Mouse (Mus musculus) c-Kit-positive CD71-positive TER-119-negative erythroid progenitor cells, embryonic 14.5 days (primary cell): ENCODE results near the gene Ralgps1.

Experiments used
- DNase-seq: peaks from one replicate; pipeline ENCODE4 v3.0.0-alpha.2; 2013; ENCODE audit warnings: low read depth

Ralgps1 gene

DNA sequence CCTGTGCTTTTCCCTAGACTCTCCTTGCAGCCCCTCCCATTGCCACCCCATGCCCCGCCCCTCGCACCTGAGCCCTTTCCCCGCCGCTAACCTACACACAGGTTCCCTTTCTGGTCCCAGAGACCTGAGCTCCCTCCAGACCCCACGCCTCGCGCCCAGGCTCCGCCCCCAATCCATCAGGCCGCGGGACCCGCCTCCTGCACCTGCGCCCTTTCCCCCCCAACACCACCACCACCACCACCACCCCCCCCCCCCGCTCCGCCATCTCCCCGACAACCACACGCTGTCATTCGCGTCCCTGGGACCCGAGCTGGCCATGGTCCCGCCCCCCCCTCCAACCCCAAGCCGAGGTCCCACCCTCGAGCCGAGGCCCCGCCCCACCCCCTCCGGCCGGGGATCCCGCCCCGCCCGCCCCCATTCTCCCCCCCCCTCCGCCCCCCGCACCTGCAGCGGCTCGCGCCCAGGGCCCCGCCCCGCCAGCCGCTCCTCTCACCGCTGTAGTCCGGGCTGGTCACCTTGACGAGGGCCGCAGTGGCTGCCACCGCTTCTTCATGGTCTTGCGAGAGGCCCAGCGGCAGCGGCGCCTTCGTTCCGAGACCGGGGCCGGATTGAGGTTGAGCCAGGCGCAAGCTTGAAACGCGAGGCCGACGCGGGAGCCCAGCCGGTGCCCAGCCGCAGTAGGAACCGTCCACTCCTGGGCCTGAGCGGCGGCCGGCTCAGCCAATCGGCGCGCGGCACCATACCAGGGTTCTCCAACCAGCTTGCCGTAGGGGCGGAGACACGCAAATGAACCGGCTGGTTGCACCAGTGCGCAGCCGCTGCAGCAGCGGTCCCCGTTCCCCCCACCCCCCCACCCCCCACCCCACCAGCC, at the start of gene Ralgps1:
TSS of gene Ralgps1 (minus strand) at position 710 of the 871 bp plus-strand sequence.
- DNase-seq = peak; percentile 87

DNA sequence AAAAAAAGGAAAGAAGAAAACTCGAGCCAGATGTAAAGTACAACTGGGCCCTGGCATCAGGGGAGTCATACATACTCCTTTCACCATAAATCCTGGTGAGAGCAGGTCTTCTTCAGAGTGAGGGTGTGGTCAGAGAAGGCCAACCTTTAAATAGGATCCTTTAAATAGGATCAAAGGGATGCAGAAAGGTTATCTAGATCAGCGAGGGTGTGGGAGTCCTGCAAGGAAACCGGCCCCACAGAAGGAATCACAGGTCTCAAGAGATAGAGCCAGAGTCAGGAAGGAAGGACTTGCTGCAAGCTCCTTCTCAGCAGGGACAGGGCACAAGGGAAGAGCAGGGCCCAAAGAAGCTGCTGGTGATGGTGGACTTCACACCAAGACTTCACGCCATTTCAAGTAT, 46.2 kb upstream of the Ralgps1 start:
- no peak for DNase-seq

DNA sequence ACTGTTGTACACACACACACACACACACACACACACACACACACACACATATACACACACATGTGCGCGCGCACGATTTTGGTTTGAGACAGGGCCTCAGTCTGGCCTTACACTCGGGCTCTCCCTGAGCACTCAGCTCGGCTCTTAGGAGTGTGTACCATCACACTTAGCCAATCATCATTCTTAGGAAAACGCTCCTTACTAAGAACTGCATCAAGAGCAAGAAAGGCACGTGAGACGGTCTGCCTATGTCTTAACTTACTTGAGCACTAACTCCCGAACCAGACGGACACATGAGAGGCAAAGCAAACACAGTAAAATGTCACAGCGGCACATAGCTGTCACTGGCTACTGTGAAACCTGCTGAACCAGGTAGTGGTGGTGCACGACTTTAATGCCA, 42.7 kb upstream of the Ralgps1 start:
- DNase-seq = no peak

DNA sequence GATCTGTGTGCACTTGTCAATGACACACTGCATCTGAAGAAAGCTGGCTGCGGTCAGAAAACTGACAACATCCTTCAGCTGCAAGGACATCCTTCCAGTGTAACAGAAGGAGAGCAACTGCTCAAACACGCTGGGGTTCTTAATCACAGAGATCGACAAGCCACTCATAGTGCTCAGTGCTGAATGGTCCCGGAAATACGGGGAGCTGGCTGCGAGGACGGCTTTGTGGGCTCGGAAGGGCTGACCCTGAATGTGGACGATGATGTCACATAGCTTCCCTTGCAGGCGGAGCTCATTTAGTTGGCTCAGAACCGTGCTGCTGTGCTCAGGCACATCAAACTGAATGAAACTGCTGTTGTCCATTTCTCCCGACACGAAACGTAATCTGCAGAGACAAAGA, 40.8 kb upstream of the Ralgps1 start:
- no peak for DNase-seq

DNA sequence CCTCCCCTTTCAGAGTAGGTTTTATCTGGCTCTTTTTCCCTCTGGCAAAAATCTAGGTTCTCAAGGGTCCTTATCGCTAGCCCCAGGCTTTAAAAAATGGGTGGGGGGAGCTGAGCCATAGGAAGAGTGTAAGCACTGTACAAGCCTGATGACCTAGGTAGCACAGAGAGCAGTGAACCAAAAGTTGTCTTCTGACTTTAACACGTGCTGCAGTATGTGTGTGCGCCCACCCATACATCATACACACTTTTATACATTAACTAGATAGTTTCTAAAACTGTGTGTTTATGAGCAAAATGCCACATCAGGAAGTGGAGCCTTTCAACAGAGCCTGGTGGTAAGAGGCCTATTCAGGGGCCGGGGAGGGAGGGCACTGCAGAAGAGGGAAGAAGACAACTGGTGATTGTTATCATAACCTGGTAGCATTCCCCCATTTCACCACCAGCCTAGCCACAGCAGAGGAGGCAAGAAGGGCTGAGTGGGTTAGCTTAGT, 32.3 kb upstream of the Ralgps1 start:
- DNase-seq = peak; percentile 46

DNA sequence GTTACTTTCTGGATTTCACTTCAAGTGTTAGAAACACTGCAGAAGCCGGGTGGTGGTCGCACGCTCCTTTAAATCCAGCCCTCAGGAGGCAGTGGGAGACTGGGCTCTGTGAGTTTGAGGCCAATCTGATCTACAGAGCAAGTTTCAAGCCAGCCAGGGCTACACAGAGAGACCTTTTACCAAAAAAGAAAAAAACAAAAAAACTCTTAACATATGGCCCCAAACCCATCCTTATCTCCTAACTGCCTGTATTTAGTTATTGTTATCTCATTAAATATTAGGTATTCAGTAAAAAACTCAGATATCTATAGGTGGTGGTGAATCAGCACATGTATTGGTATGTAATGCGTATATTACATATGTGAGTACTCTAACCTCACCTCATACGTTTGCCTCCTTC, 31.4 kb upstream of the Ralgps1 start:
- DNase-seq = peak; percentile 10

DNA sequence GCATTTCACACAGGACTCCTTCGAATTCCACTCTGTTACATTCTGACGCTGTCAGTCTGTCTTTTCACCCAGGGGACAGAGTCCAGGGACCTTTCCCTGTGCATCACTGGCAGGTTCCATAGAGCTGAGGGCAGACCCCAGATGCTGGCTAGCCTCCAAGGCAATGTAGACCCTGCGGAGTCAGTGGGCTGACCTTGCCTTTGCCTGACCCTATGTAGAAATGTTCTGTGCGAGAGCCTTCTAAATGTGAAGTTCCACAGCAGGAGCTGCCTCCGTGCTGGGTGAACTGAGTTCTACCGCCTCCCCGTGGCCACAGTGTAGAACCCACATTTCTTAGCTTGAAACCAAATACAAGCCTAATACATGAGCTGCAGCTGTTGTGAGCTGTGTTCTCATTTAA, 30.9 kb upstream of the Ralgps1 start:
- DNase-seq = peak; percentile 50

DNA sequence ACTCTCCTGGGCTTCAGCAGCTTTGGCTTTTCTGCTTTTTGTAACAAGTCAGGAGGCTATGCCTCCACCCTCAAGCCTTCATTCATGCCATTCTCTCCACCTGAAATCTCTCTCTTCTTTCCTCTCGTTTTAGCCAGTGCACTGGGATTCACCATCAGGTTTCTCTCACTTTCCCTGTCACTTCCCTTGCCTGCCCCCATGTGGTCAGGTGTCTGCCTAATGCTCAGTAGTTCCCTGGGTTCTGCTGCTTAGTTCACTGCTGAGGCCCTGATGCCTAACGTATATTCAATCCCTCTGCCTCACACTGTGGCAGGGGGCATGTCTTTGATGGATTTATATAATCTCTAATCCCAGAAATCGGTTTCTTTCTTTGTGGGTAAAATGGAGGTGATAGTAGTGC, 29.9 kb upstream of the Ralgps1 start:
- peak; percentile 15 for DNase-seq

DNA sequence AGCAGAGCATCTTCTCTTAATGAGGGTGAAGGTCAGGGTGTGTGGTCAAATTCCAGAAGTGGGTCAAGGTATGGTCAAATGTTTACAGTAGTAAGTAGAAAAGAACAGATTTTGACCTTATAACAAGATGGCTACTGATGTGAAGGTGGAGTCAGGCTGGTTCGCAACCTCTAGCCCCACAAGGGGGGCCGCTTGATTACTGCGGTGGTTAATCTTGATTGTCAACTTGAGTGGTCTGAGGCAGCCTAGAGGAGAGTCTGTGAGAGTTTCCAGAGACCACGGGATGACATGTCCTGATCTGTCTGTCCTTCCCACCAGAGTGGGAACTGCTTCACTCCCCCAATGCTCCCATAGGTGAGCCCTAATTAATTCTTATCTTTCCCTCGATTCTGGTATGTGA, 29.3 kb upstream of the Ralgps1 start:
- no peak for DNase-seq

DNA sequence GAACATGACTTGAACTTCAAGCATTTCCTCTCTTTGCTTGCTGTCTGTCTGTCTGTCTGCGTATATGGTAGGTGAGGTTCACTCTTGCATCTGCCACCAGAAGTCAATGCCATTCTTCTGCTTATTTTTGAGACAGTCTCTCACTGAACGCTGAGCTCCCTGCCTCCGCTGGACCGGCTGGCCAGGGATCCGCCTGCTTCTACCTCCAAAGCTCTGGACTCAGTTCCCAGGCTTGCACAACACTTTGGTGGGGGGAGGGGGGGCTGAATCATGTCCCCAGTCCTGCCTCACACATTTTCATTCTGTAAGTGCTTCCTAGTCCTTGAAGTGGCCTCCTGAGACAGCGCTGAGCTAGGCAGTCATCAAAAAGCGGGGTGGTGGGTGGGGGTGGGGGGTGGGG, 27.8 kb upstream of the Ralgps1 start:
- no peak for DNase-seq

DNA sequence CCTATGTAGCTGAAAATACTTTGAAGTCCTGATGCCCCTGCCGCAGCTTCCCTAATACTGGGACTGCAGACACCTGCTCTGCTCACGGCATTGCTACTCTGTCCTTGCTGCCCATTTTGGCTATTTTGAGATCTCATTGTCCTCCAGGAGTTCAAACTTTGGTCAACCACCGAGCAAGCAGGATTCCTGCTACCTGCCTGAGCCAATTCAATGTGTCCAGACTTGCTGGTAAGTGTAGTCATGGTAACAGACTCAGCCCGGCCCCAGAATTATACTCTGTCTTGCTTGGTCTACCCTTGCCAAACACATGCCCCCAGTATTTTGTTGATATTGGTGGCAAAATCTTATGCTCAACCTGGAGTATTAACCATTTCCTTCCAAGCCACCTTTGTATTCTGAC, 25.8 kb upstream of the Ralgps1 start:
- DNase-seq = no peak

DNA sequence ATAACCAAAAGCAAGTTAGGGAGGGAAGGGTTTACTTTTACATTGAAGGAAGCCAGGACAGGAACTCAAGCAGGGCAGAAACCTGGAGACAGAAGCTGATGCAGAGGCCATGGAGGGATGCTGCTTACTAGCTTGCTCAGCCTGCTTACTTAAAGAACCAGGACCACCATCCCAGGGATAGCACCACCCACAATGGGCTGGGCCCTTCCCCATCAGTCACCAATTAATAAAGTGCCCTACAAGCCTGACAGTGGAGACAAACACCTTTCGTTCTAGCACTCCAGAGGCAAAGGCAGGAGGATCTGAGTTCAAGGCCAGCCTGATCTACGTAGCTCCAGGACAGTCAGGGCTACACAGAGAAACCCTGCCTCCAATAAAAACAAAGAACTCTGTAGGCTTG, 23.8 kb upstream of the Ralgps1 start:
- DNase-seq = no peak

DNA sequence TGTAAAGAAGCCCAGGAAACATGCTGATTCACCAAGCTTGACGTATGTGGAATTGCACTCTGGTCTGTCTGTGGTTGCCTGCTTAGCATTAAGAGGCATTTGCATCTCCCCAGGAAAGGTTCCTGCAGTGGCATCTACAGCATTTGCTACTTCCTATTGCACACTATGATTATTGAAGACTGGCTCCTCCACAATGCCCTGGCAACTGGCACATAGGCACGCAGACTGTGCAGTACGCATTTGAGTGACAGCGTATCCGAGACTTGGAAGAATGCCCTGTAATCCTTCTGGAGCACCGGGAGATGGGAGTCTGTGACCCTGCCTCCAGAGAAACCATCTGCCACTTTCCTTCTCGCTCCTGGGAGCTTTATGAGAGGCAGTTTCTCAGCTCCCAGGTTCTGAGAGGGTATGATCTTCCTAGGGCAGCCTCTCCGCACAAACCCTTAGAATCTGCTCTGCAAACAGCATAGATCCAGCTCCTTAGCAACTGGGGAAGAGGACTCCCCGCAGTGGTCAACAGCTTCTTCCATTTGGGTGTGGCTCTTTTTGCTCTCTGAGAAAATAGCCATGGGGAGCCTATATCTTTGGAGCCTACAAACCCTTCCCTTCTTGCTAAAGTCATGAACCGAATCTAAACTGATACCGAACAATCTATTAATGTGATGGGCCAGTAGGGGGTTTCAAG, 22.8 kb upstream of the Ralgps1 start:
- DNase-seq = no peak

DNA sequence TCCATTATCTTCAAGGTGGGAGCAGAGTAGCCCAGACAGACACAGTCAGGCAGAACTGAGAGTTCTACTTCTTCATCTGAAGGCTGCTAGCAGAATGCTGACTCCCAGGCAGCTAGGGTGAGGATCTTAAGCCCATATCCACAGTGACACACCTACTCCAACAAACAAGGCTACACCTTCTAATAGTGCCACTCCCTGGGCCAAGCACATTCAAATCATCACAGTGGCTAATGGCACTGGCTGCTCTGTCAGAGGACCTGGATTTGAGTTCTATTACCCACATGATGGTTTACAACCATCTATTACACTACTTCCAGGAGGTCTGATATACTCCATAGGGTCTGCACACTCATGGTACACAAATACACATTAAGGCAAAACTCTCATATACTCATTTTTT, 21.7 kb upstream of the Ralgps1 start:
- DNase-seq = no peak

DNA sequence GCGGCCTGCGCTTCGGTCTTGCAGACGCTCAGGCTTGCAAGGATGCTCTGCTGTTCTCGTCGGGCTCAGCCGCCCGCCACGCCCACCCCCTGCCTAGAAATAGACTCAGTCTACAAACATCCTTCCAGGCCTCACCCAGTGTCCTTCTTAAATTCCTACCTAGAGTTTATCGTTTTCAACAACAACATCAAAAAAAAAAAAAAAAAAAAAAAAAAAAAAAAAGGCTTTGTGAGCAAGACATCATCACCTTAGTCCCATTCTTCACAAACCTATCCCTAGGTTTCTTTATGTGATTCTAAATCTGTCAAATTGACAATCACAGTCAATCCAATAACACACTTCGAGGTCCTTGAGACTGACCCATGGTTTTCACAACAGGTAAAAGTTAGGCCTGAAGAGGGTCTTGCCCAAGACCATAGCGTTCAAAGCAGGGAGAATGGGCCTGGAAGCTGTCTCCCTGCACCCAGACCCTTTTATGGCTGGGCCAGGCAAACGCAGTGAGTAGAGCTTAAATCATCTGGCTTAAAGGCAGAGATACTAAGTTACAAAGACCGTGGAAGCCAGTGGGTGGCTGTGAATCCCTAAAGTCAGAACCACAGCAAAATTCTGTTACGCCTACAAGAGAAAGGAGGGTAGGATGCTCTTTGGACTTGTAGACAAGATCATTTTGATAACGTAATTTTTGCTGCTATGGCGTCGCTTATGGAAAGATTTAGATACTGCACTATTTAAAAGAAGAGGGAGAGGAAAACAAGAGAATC, 542 bp upstream of the Ralgps1 start:
- DNase-seq = no peak

DNA sequence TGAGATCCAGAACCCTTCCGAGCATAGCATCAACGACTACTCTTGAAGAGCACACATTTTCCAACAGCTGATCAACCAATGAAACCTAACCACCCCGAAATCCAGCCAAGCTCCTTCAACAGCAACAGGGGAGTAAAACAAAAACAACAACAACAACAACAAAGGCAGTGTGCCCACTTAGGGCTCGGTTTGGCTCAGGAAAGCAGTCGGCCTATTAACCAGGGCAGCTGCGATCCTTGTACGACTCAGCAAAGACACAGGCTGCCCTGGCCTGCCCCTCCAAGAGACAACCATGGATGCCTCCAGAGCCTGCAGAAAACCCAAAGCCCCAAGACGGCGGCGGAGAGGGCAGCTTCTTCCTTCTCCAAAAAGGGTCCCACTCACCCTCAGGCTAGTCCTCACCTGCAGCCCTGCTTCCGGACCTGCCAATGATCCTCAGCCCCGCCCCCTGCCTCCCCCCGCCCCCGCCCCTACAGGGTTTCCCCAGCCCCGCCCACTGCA, 960 bp downstream of the Ralgps1 start:
- no peak for DNase-seq

DNA sequence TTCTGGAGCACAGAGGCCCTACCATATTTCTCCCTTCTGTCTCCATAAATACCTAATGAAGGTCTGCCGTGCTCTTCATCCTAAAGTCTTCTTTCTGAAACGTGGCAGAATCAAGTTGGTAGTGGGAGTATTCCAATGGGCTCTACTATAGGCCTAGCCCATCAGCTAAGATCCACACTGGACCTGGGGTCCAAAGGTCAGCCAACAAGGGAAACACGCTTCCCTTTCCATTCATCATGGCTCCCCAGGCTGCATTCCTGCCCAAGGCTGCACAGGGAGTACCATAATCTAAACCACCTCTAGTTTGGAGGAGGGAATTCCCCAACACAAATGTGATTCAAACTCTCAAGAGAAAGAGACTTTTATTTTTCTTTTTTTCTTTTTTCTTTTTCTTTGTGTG, 1.8 kb downstream of the Ralgps1 start:
- DNase-seq = no peak

DNA sequence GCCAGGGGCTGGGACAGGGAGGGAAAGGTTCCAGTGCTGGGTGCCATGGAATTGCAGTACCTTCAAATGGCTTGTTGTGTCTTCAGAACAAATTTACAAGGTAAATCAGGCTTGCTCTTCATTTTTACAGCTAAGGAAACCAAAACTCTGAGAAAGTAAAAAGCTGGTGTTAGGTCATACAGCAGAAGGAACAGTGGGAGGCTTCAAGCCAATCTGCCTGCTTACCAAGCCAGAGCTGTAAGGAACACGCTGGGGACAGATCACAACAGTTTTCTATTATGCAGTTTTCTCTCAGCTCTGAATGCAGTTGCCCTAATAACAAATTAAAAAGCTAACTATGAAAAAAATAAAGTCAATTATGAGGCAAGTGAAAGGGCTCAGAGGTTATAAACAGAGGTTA, 2.8 kb downstream of the Ralgps1 start:
- DNase-seq = no peak

DNA sequence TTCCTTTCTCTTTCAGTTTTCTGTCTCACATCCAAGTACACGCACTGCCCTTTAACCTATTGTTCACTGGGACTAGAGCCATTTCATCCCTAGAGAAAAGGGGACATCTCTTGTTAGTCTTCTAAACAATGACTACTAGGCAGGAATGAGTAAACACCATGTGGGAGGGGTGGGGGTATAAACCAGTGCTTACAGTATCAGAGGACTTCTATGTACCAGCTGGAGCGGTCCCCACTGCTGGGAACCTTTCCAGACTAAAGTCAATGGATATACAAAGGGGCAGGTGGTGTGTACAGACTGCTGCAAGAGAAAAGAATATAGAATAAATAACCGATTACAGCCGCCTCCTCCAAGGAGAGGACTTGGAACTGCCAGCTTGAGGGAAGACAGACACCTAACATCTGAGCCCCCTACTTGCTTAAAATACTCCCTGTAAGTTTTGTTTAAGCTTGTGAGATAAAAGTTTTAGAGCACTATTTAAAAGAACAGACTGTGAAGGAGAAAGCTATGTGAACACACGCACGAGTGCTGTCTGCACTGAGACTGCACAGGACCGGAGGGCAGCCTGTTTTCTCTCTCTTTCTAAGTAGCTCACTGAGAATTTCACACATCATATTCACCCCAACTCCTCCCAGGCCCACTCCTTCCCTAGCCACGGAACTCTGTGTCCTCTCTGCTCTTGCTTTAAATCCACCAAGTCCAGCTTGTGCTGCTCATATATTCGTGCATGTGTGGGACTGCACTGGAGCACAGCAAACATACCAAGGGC, 5.4 kb downstream of the Ralgps1 start:
- DNase-seq = no peak

DNA sequence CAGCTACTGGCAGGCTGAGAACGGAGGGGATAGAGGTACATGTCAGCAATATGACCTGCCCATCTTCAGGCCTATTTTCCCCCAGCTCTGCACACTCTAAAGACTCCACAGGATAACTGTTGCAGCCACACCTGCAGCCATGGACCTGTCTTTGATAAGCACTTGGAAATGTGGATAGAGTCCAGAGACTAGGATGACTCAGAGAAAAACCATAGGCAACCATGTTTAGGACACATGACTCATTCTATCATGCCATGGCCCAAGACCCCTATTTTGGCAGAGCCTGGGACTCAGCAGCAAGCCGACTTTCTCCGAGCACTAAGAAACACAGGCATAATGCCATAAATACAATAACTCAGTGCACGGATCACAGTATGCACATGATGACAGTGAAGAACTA, 6.6 kb downstream of the Ralgps1 start:
- no peak for DNase-seq

DNA sequence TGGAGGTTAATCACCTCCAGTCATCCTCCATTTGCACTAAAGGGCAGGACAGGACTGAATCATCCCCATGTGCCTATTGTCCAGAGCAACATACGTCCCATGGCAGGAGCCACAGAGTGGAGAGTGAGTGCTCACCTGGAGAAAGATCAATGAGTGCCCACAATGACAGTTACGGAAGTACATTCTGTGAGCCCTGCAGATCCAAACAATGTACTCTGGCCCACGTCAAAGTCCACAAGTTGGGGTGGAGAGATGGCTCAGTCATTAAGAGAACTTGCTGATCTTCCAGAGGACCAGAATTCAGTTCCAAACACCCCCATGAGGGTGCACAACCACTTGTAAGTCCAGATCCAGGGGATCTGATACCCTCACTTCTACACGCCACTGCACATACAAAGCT, 7.4 kb downstream of the Ralgps1 start:
- no peak for DNase-seq
